Mouse (Mus musculus) retina, adult 2 months (tissue): Measurements from ENCODE around the gene Ddrgk1.

Experiments
- DNase-seq: peaks from one replicate; pipeline ENCODE4 v3.0.0-alpha.2; 2012; ENCODE audit warnings: low read depth, low spot score

The Ddrgk1 gene

DNA sequence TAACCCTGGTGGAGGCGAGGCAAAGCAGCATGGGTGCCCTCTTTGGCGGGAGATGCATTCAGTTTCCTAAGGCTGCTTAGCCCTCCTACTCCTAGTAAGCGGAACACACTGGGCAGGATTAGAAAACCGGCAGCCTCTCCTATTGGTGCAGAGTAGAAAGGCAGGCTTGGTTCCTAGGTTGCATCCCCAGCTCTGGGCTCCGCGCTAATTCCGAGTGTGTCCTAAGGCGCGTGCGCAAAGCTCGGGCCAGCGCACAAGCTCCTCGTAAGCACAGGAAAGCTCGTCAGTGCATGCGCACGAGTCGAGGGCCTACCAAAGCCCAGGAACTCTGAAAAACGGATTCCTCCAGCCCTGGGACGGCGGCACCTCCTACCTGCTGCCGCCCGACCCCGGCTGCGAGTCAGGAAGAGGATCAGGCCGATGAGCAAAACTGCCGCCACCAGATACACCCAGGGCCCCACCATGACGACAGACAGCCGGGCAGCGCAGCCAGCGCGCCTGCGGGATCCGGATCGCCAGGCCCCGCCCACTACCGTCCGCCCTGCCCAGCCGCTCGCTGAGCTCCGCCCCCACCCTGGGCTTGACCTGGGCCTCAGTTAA is at the start of gene Ddrgk1:
Gene Ddrgk1, minus strand, starts transcription at position 558 of the 600 bp plus-strand sequence.
- peak; percentile 92 for DNase-seq

DNA sequence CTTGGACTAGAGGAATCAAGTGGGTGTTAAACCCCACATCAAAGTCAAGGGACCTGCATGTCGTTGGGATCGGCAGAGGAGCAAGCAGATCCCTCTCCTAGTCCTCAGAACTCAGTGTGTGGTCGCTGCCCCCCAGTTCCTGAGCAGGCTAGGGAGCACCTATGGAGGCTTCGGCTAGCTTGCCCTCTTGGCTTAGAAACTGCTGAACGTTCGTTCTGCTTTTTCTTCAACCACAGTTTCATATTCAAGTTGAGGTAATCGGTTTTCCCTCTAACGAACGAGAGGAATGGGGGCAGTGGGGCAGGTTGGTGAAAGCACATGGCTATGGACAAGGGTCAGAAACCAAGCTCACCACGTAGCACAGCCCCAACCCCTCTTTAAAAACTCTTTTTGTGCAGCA is 42.6 kb upstream of the Ddrgk1 start:
- DNase-seq: no peak

DNA sequence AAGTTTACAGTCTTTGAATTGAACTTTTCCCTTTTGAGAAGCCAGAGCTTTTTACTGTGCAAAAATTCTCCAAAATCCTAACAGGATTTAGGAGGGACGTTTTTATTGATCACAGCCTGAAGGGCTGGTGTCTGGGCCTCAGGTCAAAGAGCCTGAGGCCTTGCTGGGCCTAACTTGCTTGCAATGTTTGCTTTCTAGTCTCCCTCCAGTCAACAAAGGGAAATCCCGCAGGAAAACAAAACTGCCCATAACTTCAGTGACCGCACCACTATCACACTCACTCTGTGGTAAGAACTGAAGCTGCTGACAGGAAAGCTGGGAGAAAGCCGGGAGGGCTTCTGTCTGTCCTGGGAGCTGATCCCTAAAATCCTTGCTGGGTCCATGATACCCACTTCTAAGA is 42.1 kb upstream of the Ddrgk1 start:
- no peak for DNase-seq

DNA sequence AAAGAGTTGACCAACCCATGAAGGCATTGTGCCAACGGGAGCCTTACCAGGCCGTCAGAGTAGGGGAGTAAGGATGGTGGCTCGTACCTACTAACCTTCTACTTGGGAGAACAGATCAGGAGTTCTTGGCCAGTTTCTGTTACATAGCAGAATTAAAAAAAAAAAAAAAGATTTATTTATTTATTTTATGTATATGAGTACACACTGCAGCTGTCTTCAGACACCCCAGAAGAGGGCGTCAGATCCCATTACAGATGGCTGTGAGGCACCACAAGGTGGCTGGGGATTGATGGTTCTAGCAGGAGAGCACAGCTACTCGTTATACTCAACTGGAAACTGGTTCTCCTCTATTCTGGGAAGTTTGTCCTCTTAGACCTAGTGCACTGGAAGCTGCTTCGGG is 40.7 kb upstream of the Ddrgk1 start:
- no peak for DNase-seq

DNA sequence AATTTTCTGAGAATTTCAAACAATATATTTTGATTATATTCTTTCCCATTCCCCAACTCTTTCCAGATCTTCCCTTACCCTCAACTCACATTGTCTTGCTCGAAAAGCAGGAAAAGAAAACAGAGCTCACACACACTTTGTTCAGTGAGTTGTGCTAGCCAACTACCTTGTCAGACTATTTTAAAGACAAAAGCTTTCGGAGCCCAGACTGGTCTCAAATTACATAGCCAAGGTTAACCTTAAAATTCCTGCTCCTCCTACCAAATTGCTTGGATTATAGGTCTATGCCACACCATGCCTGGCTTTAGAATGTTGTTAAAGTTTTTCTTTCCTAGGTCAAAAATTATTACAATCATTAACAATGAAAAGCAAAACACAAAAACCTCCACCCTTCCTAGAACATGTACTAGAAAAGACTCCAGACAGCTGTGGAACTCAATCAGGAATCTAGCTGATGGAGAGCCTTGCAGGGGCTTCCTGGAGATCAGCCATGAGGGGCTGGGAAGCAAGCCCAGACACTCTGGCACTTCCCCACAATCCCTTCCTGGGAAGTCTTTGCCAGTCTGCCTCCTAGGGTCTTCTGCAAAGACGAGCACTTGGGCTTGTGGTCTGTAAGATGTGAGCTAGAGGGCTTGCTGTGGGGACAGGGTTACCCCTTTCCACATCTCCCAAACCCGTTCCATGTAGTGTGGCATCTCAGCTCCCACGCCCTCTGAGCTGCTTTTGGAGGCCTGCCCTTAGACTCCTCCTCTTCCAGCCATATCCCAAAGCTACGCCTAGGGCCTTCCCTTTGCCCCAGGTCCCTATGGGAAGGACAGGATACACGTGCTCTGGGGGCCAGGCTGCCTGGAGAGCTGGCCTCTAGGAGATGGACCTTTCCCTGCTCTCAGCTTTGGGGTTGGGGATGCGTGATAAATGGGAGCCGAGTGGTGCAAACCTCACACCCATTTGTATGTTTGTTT is 39.9 kb upstream of the Ddrgk1 start:
- no peak for DNase-seq

DNA sequence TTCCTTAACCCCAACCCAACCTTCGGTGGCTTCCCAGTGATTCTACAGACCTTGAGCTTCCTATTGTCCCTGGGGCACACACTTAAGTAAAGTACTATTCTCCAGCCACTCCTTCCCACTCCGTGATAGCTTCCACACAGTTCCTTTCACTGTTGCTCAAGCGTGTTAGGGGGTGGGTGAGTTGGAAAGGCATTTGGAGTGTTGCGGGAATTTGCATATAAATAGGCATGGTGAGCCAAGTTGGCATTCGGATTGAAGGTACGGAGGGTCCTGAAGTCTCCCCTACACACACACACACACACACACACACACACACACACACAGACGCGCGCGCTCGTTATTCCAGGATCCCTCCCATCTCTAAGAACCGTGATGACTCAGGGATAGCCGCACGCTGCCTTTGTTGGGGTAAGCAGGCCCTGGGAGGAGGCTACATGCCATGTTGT is 33.4 kb upstream of the Ddrgk1 start:
- no peak for DNase-seq

DNA sequence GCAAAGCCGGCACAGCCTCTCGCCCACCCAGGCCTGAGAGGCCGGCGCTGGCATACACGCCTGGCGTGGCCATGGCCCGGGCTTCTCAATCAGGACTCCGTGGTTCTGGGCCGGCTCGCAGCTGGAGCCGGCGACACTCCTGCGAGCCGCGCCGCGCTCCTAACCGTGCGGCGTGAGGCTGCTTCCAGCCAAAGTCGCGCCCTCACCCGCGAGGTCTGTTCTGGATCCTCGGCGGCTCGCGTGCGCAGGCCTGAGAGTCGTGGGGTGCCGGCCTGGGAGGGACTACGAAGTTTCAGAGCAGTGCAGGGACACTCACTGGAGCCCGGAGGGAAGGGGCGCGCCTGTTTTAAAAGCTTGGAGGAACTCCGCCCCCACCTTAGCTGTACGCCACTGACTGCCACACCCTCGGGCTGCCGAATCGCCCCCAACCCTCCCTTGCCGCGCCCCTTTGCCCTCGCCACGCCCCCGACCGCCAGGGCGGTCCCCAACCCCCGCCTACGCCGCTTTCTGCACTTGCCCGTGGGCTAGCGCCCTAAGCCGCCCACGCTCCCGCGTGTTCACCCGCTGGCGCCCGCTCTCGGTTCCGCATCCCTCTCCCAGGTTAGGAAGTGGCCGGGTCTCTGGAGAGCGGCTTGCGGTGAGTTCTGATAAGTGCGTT is 32.8 kb upstream of the Ddrgk1 start, which contains the start of gene Slc4a11:
Gene Slc4a11, minus strand, starts transcription at position 367 of the 658 bp plus-strand sequence.
- DNase-seq: no peak

DNA sequence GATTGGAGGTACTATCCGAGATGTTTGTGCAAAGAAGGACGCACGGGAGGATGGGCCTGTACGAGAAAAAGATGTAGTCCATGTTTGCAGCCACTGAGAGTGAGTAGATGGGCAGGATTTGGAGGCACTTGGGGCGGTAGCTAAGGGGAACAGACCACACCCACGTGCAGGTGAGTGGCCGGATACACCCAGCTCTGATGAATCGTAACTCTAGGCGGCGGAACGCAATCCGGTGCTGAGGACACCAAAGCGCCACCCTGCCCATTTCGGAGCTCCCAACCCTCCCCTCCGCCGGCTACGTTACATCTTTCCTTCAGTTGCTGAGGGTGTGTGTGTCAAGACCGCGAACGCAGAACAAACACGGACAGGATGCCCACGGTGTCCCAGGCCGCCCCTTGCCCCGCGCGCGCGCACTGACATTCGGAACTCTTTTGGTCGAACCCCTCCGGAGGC is 32.3 kb upstream of the Ddrgk1 start:
- DNase-seq: no peak

DNA sequence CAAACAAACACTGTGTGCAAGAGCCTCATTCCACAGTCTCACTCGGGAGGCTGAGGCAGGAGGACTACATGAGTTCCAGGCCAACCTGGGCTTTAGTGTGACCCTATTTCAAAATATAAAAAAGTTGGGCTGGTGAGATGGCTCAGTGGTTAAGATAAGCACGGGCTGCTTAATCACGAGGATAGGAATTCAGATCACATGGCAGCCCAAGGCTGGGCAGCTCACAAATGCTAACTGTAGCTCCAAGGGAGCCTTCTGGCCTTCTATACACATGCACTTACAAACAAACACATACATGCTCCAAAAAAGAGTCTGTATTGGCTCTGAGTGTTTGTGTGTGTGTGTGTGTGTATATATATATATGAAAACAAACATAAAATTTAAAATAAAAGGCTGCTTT is 29.1 kb upstream of the Ddrgk1 start:
- DNase-seq: no peak

DNA sequence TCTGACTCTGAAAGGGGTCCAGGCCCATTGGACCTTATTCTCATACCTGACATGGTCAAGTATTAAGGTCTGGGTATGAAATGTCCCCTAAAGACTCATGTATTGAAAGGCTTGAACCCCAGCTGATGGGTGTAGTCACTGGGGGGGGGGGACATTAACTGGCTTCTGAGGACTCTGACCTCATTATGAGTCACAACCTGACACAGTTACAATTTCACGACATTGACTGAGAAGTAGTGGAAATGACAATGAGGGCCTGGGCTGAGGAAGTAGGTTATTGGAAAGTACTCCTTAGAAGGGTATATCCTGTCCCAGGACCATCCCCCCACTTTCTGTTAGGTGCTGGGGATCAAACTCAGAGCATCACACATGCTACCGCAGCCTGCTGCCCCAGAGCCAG is 24.6 kb upstream of the Ddrgk1 start:
- DNase-seq: no peak

DNA sequence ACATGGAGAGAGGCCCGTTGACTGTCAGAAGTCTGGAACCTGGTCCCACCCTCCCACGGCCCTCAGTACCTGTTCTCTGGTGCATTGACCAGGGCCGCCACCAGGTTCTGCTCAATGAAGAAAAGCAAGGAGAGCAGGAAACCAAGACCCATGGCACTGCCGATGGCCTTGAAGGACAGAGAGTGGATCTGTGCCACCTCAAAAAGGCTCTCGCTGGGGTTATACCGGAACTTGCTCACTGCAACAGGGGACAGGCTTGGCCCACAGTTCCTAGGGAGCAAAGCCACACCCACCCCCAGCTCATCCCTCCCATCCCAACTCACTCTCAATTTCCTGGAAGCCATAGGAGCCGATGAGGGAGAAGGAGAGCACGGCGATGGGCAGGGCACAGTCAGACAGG is 21.0 kb upstream of the Ddrgk1 start:
- no peak for DNase-seq

DNA sequence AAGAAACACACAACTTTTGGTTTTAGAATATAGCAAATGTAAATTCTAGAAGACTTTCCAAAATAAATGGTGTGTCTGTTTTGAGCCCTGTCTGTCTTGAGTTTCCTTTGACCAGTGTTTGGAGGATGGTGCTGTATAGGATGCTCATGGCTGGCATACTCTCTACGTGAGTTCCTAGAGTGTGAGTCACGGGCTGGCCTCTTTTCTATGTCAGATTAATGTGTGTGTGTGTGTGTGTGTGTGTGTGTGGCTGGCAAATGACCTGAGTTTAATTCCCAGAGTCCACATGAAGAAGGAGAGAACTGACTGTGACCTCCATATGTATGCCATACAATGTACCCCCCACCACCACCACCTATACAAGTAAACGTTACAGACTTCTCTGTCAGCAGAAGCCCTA is 17.1 kb upstream of the Ddrgk1 start:
- no peak for DNase-seq

DNA sequence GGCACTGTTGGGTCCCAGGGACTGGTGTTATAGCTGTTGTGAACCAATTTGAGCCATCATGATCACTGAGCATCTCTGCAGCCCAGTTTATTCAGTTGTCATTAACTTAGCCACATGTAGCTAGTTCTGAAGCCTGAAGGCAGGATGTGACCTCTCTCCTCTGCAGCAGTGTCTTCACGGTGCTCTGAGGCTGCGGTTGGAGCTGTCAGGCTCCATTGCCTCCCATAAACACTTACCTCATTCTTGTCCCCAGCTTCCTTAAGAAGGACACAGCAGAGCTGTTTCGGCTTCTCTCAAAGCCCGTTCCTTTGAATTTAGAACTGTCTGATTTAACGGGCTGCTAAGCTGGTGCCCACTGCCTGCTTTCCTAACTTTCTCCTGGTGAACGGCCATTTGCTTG is 15.4 kb upstream of the Ddrgk1 start:
- no peak for DNase-seq

DNA sequence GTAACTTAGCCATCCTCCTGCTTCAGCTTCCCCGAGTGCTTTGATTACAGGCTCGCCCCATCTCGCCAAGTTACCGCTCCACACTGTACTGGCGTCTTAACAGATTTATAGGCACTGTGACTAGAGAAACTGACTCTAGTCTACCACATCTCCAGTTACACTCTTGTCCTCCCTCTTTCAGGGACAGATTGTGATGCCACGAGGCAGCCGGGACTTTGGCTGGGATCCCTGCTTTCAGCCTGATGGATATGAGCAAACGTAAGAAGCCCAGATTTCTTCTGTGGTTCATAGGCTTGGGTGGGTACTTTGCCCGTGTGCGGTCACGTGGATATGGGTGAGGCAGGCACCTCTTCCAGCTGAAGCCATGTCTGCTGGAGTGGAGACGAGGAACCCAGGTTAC is 14.7 kb upstream of the Ddrgk1 start:
- no peak for DNase-seq

DNA sequence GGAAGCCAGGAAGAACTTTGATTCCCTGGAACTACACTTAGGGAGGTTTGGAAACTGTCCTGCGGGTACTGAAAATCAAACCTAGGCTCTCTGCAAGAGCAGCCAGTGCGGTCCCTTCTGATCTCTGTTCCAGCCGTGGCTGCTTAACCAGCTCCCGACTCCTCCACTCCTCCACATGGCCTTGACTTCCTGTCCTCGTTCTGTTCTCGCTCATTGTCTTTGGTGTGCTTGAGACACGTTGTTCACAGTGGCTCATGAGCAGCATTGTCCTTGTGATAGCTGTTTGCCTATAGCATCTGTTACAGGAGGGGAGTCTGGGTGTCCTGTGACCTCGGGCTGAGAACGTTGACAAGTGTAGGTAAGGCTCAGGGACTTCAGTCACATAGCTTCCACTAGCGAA is 12.8 kb upstream of the Ddrgk1 start:
- no peak for DNase-seq

DNA sequence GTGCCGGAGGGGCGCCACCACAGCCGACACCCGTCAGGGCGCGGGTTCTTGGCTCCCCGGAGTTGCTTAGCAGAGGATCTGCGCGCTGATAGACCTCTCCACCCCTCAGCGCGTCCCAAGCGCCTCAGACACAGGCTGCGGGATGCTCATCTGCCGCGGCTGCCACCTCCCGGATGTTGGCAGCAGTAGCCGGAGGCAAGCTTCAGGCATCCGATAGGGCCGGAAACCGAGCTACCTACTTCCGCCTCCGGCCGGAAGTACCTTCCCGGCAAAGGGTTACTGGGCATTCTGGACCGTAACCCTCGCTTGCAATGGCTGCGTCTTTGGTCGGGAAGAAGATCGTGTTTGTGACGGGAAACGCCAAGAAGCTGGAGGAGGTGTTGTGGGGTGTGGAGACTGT is 3.1 kb upstream of the Ddrgk1 start, which contains the start of gene Itpa:
Gene Itpa, plus strand, starts transcription at position 52 of the 400 bp plus-strand sequence.
- peak; percentile 75 for DNase-seq

DNA sequence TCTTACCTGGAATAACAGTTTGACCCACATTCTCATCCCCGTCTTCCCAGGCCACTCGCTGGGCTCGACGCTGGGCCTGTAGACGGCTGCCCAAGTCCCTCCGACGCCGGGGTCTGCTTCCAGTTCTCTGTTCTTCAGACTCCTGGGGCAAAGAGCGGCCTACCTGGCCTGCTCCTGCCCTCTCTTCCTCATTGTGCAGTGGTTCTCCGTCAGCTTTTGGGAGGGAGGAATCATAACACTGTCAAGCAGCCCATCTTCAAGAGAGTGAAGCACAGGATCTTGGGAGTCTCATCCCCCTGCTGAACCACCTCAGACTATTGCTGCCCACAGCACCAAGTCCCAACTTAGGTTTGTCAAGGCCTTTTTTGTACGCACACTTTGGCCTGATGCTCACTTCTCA is 1.1 kb downstream of the Ddrgk1 start:
- no peak for DNase-seq

DNA sequence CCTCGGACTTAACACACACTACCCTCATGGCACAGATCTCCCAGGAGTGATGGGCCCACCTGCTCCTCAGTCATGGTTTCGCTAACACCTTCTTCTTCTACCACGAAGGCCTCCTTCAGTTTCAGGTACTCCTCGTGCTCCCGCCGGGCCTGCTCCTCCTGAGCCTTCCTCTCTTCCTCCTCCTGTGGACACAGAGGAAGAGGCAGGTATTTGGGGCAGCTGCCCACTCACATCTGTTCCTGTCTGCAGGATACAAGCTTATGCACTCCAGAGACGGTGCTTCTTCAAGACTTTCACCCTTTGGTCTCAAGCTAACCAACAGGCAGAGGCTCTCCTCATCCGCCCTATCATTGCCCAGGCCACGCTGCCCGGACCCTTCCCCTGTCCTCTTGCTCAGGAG is 5.9 kb downstream of the Ddrgk1 start:
- DNase-seq: no peak

DNA sequence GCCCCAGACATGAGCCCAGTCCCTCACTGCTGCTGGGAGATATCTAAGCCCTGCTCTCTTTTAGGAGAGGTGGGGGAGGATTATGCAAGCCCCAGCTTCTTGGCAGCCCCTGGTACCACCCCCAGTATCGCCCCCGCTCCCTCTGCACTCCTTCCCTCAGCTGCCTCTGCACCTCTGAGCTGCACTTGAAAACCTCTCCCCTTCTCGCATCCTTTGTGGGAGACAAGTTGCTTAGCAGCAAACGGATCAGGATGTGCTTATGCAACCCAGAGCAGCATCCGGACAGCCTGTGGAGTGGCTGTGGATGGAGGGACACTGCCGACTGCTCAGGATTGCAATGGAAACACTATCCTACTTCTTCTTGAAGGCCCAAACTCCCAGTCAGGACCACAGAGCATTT is 6.9 kb downstream of the Ddrgk1 start:
- DNase-seq: no peak

DNA sequence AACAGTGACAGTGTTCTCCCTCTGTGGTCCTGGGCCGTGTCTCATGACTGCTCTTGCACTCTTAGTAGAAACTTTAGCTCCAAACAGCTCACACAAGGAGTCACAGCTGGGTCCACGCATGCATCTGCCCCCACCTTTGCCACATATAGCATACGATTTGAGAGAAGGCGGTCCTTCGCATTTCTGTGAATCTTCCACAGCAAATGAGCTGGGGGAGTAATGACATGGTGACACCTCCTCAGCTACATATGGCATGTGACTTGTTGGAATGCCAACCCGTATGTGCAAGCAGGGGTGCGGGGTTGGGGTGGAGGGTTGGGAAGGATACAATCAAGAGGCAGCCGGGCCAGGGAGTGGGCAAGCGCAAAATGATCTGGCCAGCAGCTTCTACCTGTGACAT is 7.9 kb downstream of the Ddrgk1 start:
- DNase-seq: no peak

DNA sequence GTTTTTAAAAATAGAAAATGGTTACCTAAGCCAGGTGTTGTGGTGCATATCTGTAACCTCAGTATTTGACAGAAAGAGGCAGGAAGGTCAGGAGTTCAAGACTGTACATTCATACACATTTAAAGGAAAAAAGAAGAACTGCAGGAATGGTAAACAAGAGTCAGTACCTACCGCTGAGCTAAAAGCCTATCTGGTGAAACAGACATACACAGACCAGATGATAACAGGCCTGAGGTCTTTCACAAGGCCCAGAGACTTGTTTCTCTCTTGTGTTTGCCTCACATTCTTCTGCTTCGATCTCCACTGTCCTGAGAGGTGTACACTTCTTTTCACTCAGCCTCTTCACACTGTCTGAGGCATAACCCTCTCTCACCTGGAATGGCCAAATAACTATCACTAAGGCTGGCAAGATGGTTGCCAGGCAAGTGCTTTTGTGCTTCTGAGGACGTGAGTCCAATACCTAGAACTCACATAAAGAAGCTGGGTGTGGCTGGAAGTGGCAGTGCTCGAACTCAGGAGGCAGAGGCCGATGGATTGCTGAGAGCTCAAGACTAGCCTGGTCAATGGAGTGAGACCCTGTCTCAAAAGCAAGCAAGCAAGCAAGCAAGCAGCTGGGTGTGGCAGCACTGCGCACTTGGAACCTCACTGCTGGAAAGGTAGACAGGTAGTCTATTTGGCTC is 8.7 kb downstream of the Ddrgk1 start:
- DNase-seq: no peak

DNA sequence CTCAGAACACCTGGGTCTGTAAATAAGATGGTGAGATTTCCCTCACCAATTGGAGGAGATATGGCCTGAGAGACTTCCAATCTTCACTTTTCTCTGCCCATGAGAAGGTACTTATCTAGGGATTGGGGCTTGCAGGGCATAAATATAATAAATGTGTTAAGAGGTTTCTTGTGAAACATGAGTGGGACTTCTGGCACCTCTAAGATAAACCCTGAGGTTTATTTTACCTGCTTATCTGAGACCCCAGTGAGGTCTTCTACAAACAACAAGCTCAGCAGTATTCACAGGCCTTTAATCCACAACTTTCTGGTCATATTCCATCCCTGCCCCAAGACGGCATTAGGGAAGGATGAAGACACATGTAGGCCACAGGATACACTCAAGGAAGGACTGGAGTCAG is 10.7 kb downstream of the Ddrgk1 start:
- no peak for DNase-seq
